Mouse (Mus musculus) spleen, postnatal 0 days (tissue): ENCODE measurements around the gene Fbxw27. TPM values are rescaled to one million over a fixed set of nuclear protein-coding genes. Genes with fewer than 3 reads are reported as not detected.

Experiments used
- polyA plus RNA-seq: library from polyadenylated mRNA; unstranded; fragments of >200 nt; fragmentation: Nextera tagmentation; extraction: Ambion mirVana; gene quantifications from 2 replicates; pipeline ENCODE4 v1.2.1, GENCODE M21; 2015

Fbxw27 gene
- polyA plus RNA-seq, result not detected in 2 replicates

DNA sequence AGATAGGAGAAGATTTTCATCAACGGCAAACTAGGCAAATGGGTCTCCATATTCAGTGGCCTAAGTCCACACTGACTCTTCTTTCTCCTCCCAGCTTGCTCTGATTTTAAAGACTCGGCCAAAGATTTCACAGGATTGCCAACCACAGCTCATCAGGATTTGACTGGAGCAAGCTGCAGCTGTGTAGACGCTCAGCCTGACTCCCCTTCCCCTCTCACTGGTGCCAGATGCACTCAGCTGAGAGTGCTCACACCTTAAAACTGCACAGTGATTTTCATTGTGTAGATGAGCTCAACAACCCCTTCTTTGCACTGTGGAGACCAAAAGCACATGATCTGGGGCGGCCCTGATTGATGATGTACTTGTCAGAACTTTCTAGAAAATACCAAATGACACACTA lies at the start of gene Fbxw27:
Gene Fbxw27, minus strand, starts transcription at position 101 of the 400 bp plus-strand sequence.

DNA sequence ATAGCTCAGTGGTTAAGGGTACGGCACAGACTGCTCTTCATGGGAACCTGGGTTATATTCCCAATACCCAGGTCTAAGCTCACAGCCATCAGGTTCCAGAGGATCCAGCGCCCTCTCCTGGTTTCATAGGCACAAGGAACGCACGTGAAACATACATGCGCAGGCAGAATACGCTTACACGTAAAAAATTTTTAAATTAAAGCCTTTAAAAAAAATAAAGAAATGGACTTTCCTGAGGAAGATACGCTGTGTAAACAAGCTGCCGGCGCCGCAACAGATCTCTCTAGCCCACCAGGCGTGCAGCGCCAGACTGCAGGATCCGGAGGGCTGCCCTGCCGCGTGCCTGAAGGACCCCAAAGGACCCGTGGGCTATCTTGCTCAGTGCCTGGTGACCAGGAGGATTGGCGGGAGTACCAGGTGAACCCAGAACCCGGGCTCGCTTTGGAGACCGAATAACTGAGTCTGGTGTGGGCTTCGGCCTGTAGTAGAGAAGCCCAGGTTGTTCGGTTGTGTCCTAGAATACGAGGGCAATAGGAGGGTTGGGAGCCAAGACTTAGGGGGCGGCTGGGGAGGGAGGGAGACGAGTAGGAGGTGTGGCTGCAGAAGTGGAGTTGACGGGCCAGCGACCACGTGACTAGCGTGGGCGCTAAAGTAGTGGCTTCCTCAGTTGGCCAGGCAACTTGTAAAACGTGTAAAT lies 42.1 kb upstream of the Fbxw27 start, which contains the start of gene Nme6:
Gene Nme6, plus strand, starts transcription at position 359 of the 697 bp plus-strand sequence.

DNA sequence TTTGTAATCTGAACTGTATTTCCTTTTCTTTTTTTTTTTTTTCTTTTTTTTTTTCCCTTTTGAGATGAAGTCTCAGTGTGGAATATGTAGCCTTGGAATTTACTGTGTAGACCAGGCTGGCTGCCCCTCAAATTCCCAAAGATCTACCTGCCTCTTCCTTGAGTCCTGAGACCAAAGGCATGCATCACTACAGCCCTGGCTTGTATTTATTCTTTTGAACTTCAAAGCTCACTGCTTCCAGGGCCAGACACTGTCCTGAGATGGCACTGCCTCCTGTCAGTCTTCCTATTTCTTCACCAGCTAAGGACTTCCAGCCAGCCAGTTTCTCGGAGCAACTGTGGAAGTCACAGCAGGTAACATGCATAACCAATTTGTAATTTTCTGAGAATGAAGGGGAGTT lies 21.5 kb upstream of the Fbxw27 start, which contains the start of gene Spink8:
Gene Spink8, plus strand, starts transcription at position 301 of the 400 bp plus-strand sequence.

DNA sequence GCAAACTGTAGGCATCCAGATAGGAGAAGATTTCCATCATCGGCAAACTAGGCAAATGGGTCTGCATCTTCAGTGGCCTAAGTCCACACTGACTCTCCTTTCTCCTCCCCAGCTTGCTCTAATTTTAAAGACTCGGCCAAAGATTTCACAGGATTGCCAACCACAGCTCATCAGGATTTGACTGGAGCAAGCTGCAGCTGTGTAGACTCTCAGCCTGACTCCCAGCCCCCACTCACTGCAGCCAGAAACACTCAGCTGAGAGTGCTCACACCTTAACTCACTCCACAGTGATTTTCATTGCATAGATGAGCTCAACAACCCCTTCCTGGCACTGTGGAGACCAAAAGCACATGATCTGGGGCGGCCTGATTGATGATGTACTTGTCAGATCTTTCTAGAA lies 44.5 kb downstream of the Fbxw27 start, which contains the start of gene Fbxw26:
Gene Fbxw26, minus strand, starts transcription at position 101 of the 400 bp plus-strand sequence.

Other genes starting within 250 kb of the Fbxw27 start
- not detected in 2 replicates for gene Fbxw15, start 222.4 kb downstream of the Fbxw27 start, polyA plus RNA-seq
- gene Fbxw24, start 164.6 kb downstream of the Fbxw27 start, polyA plus RNA-seq, result not detected in 2 replicates
- gene Fbxw25, start 126.0 kb downstream of the Fbxw27 start, polyA plus RNA-seq, result not detected in 2 replicates
- 0.07 TPM in 1 of 2 replicates, not detected in the other for gene Fbxw18, start 88.0 kb downstream of the Fbxw27 start, polyA plus RNA-seq
- gene Fbxw26, start 44.6 kb downstream of the Fbxw27 start, polyA plus RNA-seq, result not detected in 2 replicates
- not detected in 2 replicates for gene Spink8, start 21.6 kb upstream of the Fbxw27 start, polyA plus RNA-seq
- 35.6 and 37.5 TPM in 2 replicates for gene Nme6, start 42.1 kb upstream of the Fbxw27 start, polyA plus RNA-seq
- 566 and 796 TPM in 2 replicates for gene Camp, start 58.9 kb upstream of the Fbxw27 start, polyA plus RNA-seq
- gene Cdc25a, start 84.9 kb upstream of the Fbxw27 start, polyA plus RNA-seq, result 18.3 and 18.7 TPM in 2 replicates
- 14.4 and 17.3 TPM in 2 replicates for gene Map4, start 140.8 kb upstream of the Fbxw27 start, polyA plus RNA-seq